In the genomic region with DNA sequence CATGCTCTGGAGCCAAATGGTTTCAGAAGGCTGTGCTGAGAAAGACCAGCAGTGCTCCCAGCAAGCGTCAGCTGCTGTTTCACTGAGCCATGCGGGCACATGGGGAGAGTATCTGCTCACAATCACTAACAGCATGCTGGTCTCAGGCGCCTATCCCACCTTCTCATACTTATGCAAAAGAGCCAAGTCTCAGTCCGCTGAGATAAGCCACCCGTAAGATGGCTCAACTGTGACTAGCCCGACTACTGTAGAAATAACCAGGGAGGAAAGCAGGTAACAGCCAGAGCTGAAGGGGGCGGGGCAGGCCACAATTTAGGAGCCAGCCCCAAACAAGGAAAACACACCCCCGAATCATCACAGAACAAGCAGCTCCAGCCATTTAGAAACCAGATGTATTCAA, we compare ENCODE assay signal across 8 mouse cellular contexts. TPM values are rescaled to one million over a fixed set of nuclear protein-coding genes. Genes with fewer than 3 reads are reported as not detected.
A peak's percentile ranks its signal among the peaks of the same experiment; 100 is the strongest.
DNase-seq lines count a peak whose midpoint lies in the region; ATAC-seq lines count a peak whose summit lies in the region.

No protein-coding gene starts in this region.

- no peak for DNase-seq in heart, embryonic 10.5 days (ENCODE audit: low spot score)
- no peak for DNase-seq in heart, adult 8-10 months (ENCODE audit: low spot score)
- DNase-seq in R1 (ENCODE audit: low read depth, low spot score) = peak; percentile 83
- DNase-seq in midbrain, embryonic 11.5 days (ENCODE audit: low spot score, missing footprints) = peak; percentile 65
- DNase-seq in c-Kit-positive CD71-positive TER-119-positive erythroid progenitor cells, embryonic 14.5 days (ENCODE audit: low spot score) = no peak
- DNase-seq in thymus, postnatal 0 days (ENCODE audit: low spot score) = no peak
- no peak for DNase-seq in spleen, adult 18-20 months

- no peak for ATAC-seq in hindbrain, embryonic 16.5 days
- no peak for ATAC-seq in midbrain, embryonic 11.5 days (ENCODE audit: low FRiP score)

- peaks cover 55% of the 10 kb centered on the region for H3K36me3 ChIP-seq in heart, embryonic 10.5 days
- peaks cover 20% of the 10 kb centered on the region for H3K36me3 ChIP-seq in hindbrain, embryonic 16.5 days (ENCODE audit: control insufficient read depth, insufficient read depth, low read length)
- peaks cover 16% of the 10 kb centered on the region; the same call in 1 of the 2 replicates for H3K36me3 ChIP-seq in midbrain, embryonic 11.5 days (ENCODE audit: control insufficient read depth, insufficient read depth, low read length)

- 29% methylated on average over 8 of the region's 8 CpGs for WGBS in heart, embryonic 10.5 days
- WGBS in hindbrain, embryonic 16.5 days = 45% methylated on average over 8 of the region's 8 CpGs
- 36% methylated on average over 8 of the region's 8 CpGs for WGBS in midbrain, embryonic 11.5 days

- H3K9me3 ChIP-seq in heart, embryonic 10.5 days = no peaks in the 10 kb centered on the region
- no peaks in the 10 kb centered on the region for H3K9me3 ChIP-seq in hindbrain, embryonic 16.5 days (ENCODE audit: control insufficient read depth, low read length)
- no peaks in the 10 kb centered on the region for H3K9me3 ChIP-seq in midbrain, embryonic 11.5 days (ENCODE audit: control insufficient read depth, low read length)

- peak overlapping the region; percentile 94 for H3K9ac ChIP-seq in hindbrain, embryonic 16.5 days (ENCODE audit: low read depth, low read length)
- H3K9ac ChIP-seq in midbrain, embryonic 11.5 days (ENCODE audit: low read length) = peak overlapping the region; percentile 87

- peak overlapping the region; percentile 95 for H3K4me2 ChIP-seq in hindbrain, embryonic 16.5 days (ENCODE audit: low read length)
- H3K4me2 ChIP-seq in midbrain, embryonic 11.5 days = peak overlapping the region; percentile 89

- peaks cover 18% of the 10 kb centered on the region for H3K4me1 ChIP-seq in heart, embryonic 10.5 days
- H3K4me1 ChIP-seq in hindbrain, embryonic 16.5 days (ENCODE audit: control insufficient read depth, insufficient read depth, low read depth, low read length) = peaks cover 19% of the 10 kb centered on the region
- peaks cover 14% of the 10 kb centered on the region for H3K4me1 ChIP-seq in midbrain, embryonic 11.5 days (ENCODE audit: control insufficient read depth, insufficient read depth, low read length)

- peak overlapping the region; percentile 98; the same call in 1 of the 2 replicates for H3K27ac ChIP-seq in heart, embryonic 10.5 days
- no peak overlapping the region for H3K27ac ChIP-seq in hindbrain, embryonic 16.5 days (ENCODE audit: low read depth, low read length)
- H3K27ac ChIP-seq in midbrain, embryonic 11.5 days (ENCODE audit: low read depth, low read length) = no peak overlapping the region

- H3K4me3 ChIP-seq in heart, embryonic 10.5 days = peak overlapping the region; percentile 97
- peak overlapping the region; percentile 89 for H3K4me3 ChIP-seq in hindbrain, embryonic 16.5 days (ENCODE audit: low read length)
- H3K4me3 ChIP-seq in midbrain, embryonic 11.5 days (ENCODE audit: low read depth, low read length) = peak overlapping the region; percentile 65

- H3K27me3 ChIP-seq in heart, embryonic 10.5 days (ENCODE audit: insufficient read depth, poor library complexity, severe bottlenecking) = no peaks in the 10 kb centered on the region
- H3K27me3 ChIP-seq in hindbrain, embryonic 16.5 days (replicated peaks; ENCODE audit: control insufficient read depth, insufficient read depth, low read length) = no peaks in the 10 kb centered on the region
- H3K27me3 ChIP-seq in midbrain, embryonic 11.5 days (ENCODE audit: control insufficient read depth, insufficient read depth, low read length) = no peaks in the 10 kb centered on the region

RNA-seq across cellular contexts. Expression of a gene that starts 1.7 kb away (rescaled TPM):
- 906 and 1,028 TPM in 2 replicates for polyA plus RNA-seq in heart, embryonic 10.5 days (2016; fragmentation: Nextera tagmentation; extraction: Ambion mirVana)
- 1,000 to 10,000 TPM in 2 of 4 experiments, 100 to 1,000 TPM in 2; 953 to 1,046 (median 1,014) TPM for total RNA-seq in heart, adult 8-10 months (2022)
- polyA plus RNA-seq in hindbrain, embryonic 16.5 days (2015; fragmentation: Nextera tagmentation; extraction: Ambion mirVana) = 598 and 658 TPM in 2 replicates
- polyA plus RNA-seq in midbrain, embryonic 11.5 days (2014; fragmentation: Nextera tagmentation; extraction: Ambion mirVana) = 1,045 and 1,155 TPM in 2 replicates
- 1,759 and 1,761 TPM in 2 replicates for polyA plus RNA-seq in thymus, postnatal 0 days (2015; fragmentation: Nextera tagmentation; extraction: Ambion mirVana)

Comparison
In these comparisons a context has a peak if more than half of its experiments do, and no peak if none do; other contexts are left out.
1. DNase-seq: peak in R1 (single experiment) and midbrain, embryonic 11.5 days (single experiment); none in heart, embryonic 10.5 days (single experiment), heart, adult 8-10 months (single experiment), c-Kit-positive CD71-positive TER-119-positive erythroid progenitor cells, embryonic 14.5 days (single experiment), thymus, postnatal 0 days (single experiment) and spleen, adult 18-20 months (0 of 2).
2. Peak in every context shown above with its lines, with median percentiles within 50 percentile points of each other: H3K4me3 ChIP-seq.